Mouse (Mus musculus) NIH3T3 (cell line): ENCODE measurements around the gene Usp2.

Experiments
- DNase-seq: peaks from one replicate; pipeline ENCODE4 v3.0.0-alpha.2; 2012; ENCODE audit warnings: low read depth

Usp2 gene

GRCm38 (mm10) chr9:44046426-44046825 is 20.4 kb upstream of the Usp2 start:
- no peak for DNase-seq

GRCm38 (mm10) chr9:44047071-44047470 is 19.8 kb upstream of the Usp2 start:
- DNase-seq = no peak

GRCm38 (mm10) chr9:44047571-44048490 is 19.0 kb upstream of the Usp2 start:
- no peak for DNase-seq

GRCm38 (mm10) chr9:44048541-44049380 is 18.1 kb upstream of the Usp2 start:
- peak; percentile 68 for DNase-seq

GRCm38 (mm10) chr9:44049381-44050165 is 17.2 kb upstream of the Usp2 start:
- DNase-seq = no peak

GRCm38 (mm10) chr9:44052855-44053254 is 14.0 kb upstream of the Usp2 start:
- DNase-seq = no peak

- peak; percentile 61 for DNase-seq
Observed at GRCm38 (mm10) chr9:44053936-44054335, 12.9 kb upstream of the Usp2 start.

GRCm38 (mm10) chr9:44058606-44059005 is 8.2 kb upstream of the Usp2 start:
- peak; percentile 86 for DNase-seq

GRCm38 (mm10) chr9:44065177-44065576 is 1.6 kb upstream of the Usp2 start:
- no peak for DNase-seq

GRCm38 (mm10) chr9:44067241-44067959 is 579 bp downstream of the Usp2 start:
- peak; percentile 53 for DNase-seq

- DNase-seq = no peak
Observed at GRCm38 (mm10) chr9:44067960-44068330, 1.1 kb downstream of the Usp2 start.

GRCm38 (mm10) chr9:44069252-44069651 is 2.4 kb downstream of the Usp2 start:
- no peak for DNase-seq

GRCm38 (mm10) chr9:44070113-44070843 is 3.5 kb downstream of the Usp2 start:
- no peak for DNase-seq

- DNase-seq = no peak
Observed at GRCm38 (mm10) chr9:44070844-44071231, 4.0 kb downstream of the Usp2 start.

GRCm38 (mm10) chr9:44071914-44072598 is 5.2 kb downstream of the Usp2 start:
- no peak for DNase-seq

GRCm38 (mm10) chr9:44072599-44072915 is 5.7 kb downstream of the Usp2 start:
- peak; percentile 40 for DNase-seq

GRCm38 (mm10) chr9:44073115-44073514 is 6.3 kb downstream of the Usp2 start:
- no peak for DNase-seq

GRCm38 (mm10) chr9:44074395-44075275 is 7.8 kb downstream of the Usp2 start:
- DNase-seq = peak; percentile 40

GRCm38 (mm10) chr9:44075276-44075995 is 8.6 kb downstream of the Usp2 start:
- no peak for DNase-seq
